Mouse (Mus musculus) spleen, postnatal 10 days (tissue): ENCODE measurements at regions not wholly inside any gene's neighbourhood (a gene's known extent, or its start where the extent isn't known, plus 50 kb on each side); places are given as distances from the start of the nearest gene placed in this dataset.
"Not testable (repeated sequence)": the region's sequence is repeated elsewhere in the genome, so short reads cannot be mapped to it uniquely, and the experiment has no call there.

ENCODE experiments used
- DNase-seq, 2 experiments: peaks; one replicate each; pipeline ENCODE4 v3.0.0; 2021 to 2022; ENCODE audit warnings: low spot score in 2 of 2

DNA sequence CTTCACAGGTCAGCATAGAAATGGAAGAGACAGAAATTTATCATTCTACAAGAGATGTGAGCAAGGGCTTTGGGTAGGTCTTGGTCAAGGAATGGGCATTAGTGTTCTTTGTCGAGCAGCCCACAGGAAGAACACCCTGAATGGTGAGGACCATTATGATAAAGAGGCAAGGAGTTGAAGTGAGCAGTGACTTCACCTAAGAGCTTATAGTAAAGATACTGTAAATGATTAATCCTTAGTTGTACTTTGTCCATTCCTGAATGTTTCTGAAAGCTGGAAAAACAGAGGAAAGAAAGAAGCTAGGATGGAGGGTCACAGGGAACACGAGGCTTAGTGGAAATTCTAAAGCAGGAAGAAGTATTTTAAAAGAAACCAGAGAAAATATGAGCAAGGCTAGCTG lies 956.9 kb downstream of the Defb40 start:
- DNase-seq, result no peak

DNA sequence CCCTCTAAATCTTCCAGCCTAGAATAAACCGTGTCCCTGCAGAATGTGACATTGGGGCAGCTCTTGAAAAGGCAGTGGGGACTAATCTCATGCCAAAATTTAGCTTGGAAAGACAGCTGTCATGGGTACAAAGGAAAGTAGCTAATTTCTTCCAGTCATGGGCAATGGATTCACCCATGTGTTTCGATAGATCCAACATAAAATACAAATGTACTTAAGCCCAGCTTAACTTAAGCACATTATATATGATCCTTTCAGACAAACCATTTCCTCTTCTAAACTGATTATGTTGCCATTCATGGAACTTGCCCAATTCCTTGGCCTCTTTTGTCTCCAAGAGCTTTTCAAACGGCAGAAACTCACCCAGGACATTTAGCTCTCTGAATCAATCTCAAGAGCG lies 970.5 kb downstream of the Defb40 start:
- DNase-seq, result no peak

DNA sequence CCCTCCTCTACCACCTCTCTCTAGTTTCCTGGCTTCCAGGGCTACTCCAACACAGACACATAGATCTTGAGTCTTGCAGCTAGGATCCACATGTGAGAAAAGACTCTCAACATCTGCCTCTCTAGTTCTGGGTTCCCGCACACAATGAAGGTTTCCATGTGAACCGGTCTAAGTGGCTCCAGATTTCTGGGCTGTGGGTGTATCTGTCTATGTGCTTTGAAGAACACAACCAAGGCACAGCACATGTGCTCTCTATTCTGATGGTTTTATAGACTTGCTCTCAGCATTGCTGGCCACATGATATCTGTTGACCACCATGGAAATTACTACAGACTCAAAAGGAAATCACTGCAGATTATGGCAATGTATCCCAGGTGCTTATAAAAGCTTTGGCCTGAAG lies 972.4 kb downstream of the Defb40 start:
- DNase-seq, result no peak

DNA sequence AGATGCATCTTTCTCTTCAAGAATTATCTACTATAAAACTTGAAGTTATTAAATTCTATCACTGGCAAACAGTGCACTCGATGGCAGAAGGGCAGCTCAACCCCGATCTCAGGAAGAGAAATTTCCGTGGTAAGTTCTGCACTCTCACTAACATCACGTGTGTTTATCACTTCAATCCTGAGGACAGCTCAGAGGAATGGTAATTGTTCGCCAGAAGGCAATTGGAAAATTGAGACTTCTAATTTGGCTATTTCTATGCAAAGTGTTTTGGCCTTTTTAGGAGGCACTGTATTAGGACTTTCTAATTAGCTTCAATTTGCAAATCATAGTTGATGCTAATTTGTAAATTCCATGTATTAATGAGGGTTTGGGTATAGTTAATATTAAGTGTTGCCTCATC lies 977.3 kb downstream of the Defb40 start:
- no peak for DNase-seq

DNA sequence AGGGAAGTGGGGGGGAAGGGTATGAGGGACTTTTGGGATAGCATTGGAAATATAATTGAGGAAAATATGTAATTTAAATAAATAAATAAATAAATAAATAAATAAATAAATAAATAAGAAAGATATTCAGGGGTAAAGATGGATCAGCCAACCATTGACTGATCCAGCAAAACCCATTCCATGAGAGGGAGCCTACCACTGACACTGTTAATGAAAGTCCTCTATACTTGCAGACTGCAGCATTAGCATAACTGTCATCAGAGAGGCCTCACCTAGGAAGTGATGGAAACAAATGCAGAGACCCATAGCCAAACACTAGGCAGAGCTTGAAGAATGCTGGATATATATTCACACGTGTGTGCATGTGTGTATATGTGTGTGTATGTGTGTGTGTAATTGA lies 993.3 kb downstream of the Defb40 start:
- DNase-seq, result no peak

DNA sequence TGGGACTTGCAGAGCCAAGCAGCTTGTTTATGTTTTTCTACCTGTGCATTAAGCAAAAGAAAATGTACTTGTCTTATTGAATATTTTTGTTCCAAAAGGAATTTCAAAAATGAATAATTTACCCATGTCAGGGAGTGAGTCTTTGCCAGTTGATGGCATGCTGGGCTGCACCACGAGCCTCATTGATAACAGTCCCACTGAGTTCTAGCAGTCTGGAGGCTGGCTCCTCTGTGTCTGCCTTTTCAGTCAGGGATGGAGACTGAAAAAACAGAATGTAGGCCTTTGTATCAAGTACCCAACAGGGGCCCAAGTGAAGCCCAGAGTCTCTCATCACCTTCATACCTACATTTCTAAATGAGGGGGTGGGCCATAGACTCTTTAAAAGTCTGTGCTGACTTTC lies 1029.2 kb downstream of the Defb40 start:
- no peak for DNase-seq

DNA sequence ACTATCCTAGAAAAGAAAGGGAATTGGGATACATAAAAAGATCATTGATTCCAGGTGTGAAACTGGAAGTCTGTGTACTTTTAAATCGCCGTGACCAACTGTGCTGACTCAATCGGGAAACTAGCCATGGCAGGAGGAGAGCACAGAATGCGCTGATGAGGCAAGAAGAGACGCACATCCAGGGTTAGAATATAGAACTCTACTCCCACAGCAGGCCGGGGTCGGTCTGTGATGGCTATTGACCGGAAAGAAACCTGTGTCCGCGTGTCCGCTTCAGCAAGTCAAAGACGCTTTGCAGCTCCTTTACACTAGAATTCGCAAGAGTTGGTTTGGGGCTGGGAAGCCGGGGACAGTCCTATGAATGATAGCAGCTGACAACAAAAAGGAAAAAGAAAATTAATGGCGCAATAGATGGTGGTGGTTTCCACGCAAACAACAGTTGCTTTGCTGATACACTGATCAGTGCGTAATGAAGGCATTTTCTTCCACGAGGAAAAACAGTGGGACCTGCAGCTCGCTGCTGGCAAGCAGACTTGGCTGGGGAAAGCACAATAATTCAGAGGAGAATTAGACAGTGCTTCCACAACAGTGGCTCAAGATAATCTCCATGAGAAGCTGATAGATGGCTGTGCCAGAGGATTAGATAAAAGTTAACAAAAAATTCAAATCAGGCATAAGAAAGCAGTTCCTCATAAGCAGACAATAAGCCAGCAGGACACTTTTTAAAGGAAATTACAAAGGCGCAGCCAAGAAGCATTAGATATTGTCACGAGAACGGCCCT lies 1029.8 kb downstream of the Defb40 start:
- DNase-seq, result no peak

DNA sequence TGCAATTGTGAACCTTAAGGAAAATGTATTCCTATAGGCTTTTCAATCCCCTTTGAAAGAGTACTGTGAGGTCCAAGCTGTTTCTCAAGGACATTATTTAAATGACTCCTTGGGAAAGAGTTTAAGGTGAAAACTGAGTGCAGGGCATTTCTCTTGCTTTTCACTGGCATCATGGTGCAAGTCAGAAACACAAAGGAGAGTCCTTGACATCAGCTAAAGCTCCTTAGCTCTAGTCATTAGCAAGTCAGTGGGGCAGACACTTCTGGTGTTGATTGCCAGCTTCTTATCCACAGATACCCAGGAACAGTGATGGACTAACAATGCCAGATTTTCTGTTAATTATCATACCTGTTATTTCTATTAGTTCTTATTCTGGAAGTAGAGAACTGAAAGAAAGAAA lies 1043.4 kb downstream of the Defb40 start:
- DNase-seq, result no peak

DNA sequence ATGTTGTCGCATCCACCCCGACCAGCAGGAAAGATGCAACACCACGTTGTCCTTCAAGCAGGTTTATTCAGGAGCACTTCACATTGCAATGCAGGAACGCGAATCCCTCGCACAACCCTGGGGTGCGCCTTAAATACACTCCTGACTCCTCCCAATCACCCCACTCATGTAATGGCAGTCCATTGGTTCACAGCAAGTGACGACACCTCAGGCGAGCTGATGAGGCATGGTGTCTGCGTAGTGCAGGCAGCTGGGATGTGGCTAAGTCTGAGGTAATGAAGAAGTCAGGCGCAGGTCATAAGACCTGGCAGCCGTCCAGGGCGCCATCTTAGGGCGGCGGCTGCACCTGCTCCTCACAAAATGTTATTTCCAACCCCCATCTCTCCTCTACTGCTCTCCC lies 1068.7 kb downstream of the Defb40 start:
- no peak for DNase-seq

DNA sequence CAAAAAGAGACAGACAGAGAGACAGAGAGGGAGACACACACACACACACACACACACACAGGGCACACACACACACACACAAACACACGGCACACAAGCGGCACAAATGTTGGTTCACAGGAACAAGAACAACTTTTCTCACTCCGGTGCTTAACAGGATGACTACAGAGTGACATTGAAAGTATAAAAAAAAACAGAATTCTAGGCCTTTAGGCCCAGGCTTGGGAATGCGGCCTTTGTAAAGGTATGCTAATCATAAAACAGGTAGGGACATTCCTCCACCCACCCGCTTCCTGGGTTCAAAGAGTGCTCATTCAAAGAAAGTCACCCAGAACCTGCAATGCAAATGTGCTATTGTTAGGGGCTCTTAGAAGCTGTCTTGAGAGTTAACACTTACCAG lies 1089.5 kb downstream of the Defb40 start:
- not testable (repeated sequence) for DNase-seq

DNA sequence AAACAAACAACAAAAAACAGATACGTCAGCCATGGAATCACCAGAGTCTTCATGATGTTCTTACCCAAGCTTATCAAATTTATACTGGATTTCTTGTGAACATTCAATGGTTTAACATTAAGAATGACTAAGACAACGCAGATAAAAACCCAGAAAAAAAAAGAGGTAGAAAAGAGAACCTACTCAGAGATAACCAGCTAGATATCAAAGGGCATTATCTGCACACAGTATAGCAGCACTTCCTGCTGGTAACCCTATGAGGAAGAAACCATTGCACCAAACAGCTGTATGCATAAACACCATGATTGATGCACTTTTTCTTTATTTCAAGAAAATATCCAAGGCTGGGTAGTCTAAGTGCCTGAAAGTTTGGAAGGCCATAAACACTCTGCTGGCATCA lies 1114.7 kb downstream of the Defb40 start:
- DNase-seq, result no peak
